Mouse (Mus musculus) heart, postnatal 0 days (tissue): Measurements from ENCODE around the gene 1700029P11Rik. TPM values are rescaled to one million over a fixed set of nuclear protein-coding genes. Genes with fewer than 3 reads are reported as not detected.
"Not testable (repeated sequence)": the region's sequence is repeated elsewhere in the genome, so short reads cannot be mapped to it uniquely, and the experiment has no call there.

ENCODE experiments used
- ATAC-seq: fragments of 200-750 bp; cut with Nextera tagmentation; 2 replicates; pipeline ENCODE4 v1.8.0; 2017; ENCODE audit warnings: low read depth, moderate number of reproducible peaks, moderate library complexity; ENCODE audit not compliant: insufficient read depth
- DNase-seq: peaks from one replicate; pipeline ENCODE4 v3.0.0-alpha.2; 2016; ENCODE audit warnings: low spot score
- H3K27ac ChIP-seq: fragments of 300-500 bp; sonication (generic); 2 replicates; pipeline ENCODE4 v1.5.1; 2014; ENCODE audit warnings: low read depth, mild to moderate bottlenecking
- H3K27me3 ChIP-seq: fragments of 300-500 bp; sonication (generic); 2 replicates; pipeline ENCODE4 v1.6.1; 2014; ENCODE audit warnings: low read length, mixed read lengths; ENCODE audit not compliant: control insufficient read depth, insufficient read depth
- H3K36me3 ChIP-seq: fragments of 300-500 bp; sonication (generic); replicated peaks from 2 replicates; pipeline ENCODE4 v1.6.1; 2014; ENCODE audit warnings: low read length, mixed read lengths; ENCODE audit not compliant: control insufficient read depth, insufficient read depth
- H3K4me1 ChIP-seq: fragments of 300-500 bp; sonication (generic); 2 replicates; pipeline ENCODE4 v1.6.1; 2014; ENCODE audit warnings: antibody characterized with exemption; ENCODE audit not compliant: control insufficient read depth, insufficient read depth
- H3K4me2 ChIP-seq: fragments of 300-500 bp; sonication (generic); 2 replicates; pipeline ENCODE4 v1.6.1; 2014; ENCODE audit warnings: low read depth, mild to moderate bottlenecking, low read length, moderate library complexity
- H3K4me3 ChIP-seq: fragments of 300-500 bp; sonication (generic); 2 replicates; pipeline ENCODE4 v1.5.1; 2014; ENCODE audit warnings: low read depth, low read length
- H3K9ac ChIP-seq: fragments of 300-500 bp; sonication (generic); replicated peaks from 2 replicates; pipeline ENCODE4 v1.6.1; 2014; ENCODE audit warnings: low read depth, low read length, mixed read lengths
- H3K9me3 ChIP-seq: fragments of 300-500 bp; sonication (generic); replicated peaks from 2 replicates; pipeline ENCODE4 v1.6.1; 2016; ENCODE audit warnings: low read length; ENCODE audit not compliant: control insufficient read depth
- CTCF ChIP-seq: IDR thresholded peaks from 2 replicates; pipeline ENCODE4 v1.5.1; 2016; ENCODE audit warnings: antibody characterized with exemption, control low read depth, low read depth
- EP300 ChIP-seq: IDR thresholded peaks from 2 replicates; pipeline ENCODE4 v1.6.1; 2016; ENCODE audit warnings: antibody characterized with exemption, low read depth
- WGBS: fragments of 180-500 bp; shearing (Covaris S2); extraction: QIAGEN DNeasy Blood & Tissue Kit; methylation state at CpG from one replicate; pipeline ENCODE4 v1.1.7; 2014; 5-methylcytosine and 5-hydroxymethylcytosine counted together
- polyA plus RNA-seq: library from polyadenylated mRNA; unstranded; fragments of >200 nt; fragmentation: Nextera tagmentation; extraction: Ambion mirVana; gene quantifications from 2 replicates; pipeline ENCODE4 v1.2.1, GENCODE M21; 2015
- total RNA-seq: library from RNA; depleted of rRNA; stranded (reverse); fragments of >200 nt; gene quantifications from 2 replicates; pipeline ENCODE4 v1.2.3, GENCODE M21; 2014; ENCODE audit warnings: low replicate concordance

Gene 1700029P11Rik
- total and polyA plus RNA-seq, 2 experiments from 2014 or later: not detected

DNA sequence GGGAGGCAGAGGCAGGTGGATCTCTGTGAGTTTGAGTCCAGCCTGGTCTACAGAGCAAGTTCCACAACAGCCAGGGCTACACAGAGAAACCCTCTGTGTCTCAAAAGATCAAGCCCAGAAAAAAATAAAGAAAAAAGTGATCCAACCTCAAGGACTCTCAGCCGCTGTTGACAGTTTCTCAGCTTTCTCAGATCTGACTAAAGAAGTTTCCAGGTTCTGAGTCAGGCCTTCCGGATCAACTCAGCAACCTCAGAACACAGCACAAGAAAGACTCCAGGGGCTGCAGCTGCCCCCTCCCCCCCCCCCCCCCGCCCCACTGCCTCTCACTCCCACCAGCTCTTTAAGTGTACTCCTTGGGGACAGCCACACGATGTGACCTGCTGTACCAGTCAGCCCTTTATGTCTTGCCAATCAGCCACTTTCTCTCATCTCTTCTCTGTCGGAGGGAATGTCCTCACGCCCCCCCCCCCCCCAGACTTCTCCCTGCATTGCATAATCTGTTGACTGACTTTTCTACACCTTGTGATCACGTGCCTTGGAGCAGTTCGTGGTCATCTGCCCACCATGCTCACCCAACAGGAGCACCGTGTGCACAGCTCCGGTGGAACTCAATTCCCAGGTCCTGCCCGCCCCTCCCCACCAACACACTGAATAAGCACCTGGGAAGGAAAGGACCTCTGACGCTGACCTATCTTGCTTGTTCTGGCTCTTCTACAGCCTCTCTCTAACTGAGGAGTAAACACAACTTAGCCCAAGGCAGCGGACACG, 14.1 kb upstream of the 1700029P11Rik start:
- H3K4me1 ChIP-seq: no peaks in the 10 kb centered on the region
- WGBS: 73% methylated on average over 11 of the region's 14 CpGs
- TF ChIP-seq CTCF: no peak
- TF ChIP-seq EP300: no peak
- no peak overlapping the region for H3K4me2 ChIP-seq
- H3K36me3 ChIP-seq: no peaks in the 10 kb centered on the region
- DNase-seq: no peak
- no peak overlapping the region for H3K27ac ChIP-seq
- no peaks in the 10 kb centered on the region for H3K27me3 ChIP-seq
- H3K9ac ChIP-seq: no peak overlapping the region
- no peaks in the 10 kb centered on the region for H3K9me3 ChIP-seq
- no peak for ATAC-seq
- H3K4me3 ChIP-seq: no peak overlapping the region

DNA sequence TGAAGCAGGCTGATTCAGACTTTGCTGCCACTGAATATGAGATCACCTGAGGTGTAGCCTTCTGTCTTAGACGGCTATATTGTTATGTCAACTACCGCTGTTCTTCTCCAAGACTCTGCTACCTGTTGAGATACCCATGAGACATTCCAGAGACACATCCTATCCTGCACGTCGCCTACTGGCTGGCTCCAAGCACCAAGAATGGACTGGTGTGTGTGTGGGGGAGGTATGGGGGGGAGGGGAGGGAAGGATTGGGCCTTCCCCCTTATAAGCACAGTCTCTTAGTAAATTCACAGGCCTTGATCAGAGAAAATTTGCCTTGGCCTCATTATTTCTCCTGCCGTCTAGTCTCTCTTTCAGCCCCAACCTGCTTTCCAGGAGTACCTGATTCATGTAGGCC, 12.5 kb upstream of the 1700029P11Rik start:
- no peaks in the 10 kb centered on the region for H3K36me3 ChIP-seq
- H3K27ac ChIP-seq: no peak overlapping the region
- H3K9me3 ChIP-seq: 0 out of 2 replicates have a peak, but pooled peaks cover 3% of the 10 kb centered on the region
- H3K4me3 ChIP-seq: no peak overlapping the region
- H3K9ac ChIP-seq: no peak overlapping the region
- no peak for TF ChIP-seq CTCF
- ATAC-seq: no peak
- H3K27me3 ChIP-seq: no peaks in the 10 kb centered on the region
- no peaks in the 10 kb centered on the region for H3K4me1 ChIP-seq
- DNase-seq: no peak
- 73% methylated on average over 5 of the region's 5 CpGs for WGBS
- no peak overlapping the region for H3K4me2 ChIP-seq

GRCm38 (mm10) chr15:81968447-81968846, 11.9 kb upstream of the 1700029P11Rik start:
- Histone ChIP-seq H3K4me3 (no peak overlapping the region), H3K27ac (no peak overlapping the region), H3K36me3 (no peaks in the 10 kb centered on the region), H3K4me1 (no peaks in the 10 kb centered on the region), H3K9me3 (0 out of 2 replicates have a peak, but pooled peaks cover 3% of the 10 kb centered on the region), H3K9ac (no peak overlapping the region), H3K27me3 (no peaks in the 10 kb centered on the region), H3K4me2 (no peak overlapping the region)
- DNase-seq (no peak), ATAC-seq (no peak)
- WGBS: 57% methylated on average over 2 of the region's 2 CpGs
- TF ChIP-seq EP300 (no peak), CTCF (no peak)

DNA sequence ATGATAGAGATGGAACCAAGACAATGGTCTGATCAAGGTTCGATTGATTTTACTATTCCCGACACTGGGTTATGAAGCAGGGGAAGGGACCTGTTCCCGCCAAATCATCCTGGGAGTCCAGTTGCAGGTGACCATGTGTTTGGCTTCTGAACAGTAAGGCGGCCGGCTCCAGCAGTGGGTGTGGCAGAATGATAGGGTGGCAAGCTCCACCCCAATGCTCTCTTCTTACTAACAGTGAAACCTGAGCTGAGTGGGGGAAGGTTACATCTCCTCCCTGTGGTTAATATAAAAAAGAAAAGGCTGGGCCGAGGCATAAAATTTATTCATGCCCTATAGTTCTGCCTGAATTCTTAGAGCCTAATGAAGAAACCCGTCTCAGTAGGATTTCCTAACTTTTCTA, 11.2 kb upstream of the 1700029P11Rik start:
- no peak for TF ChIP-seq CTCF
- TF ChIP-seq EP300: no peak
- DNase-seq (no peak), ATAC-seq (no peak)
- Histone ChIP-seq H3K9me3 (0 out of 2 replicates have a peak, but pooled peaks cover 3% of the 10 kb centered on the region), H3K4me2 (no peak overlapping the region), H3K4me1 (no peaks in the 10 kb centered on the region), H3K27ac (no peak overlapping the region), H3K4me3 (no peak overlapping the region), H3K36me3 (no peaks in the 10 kb centered on the region), H3K27me3 (no peaks in the 10 kb centered on the region), H3K9ac (no peak overlapping the region)
- 62% methylated on average over 7 of the region's 7 CpGs for WGBS

DNA sequence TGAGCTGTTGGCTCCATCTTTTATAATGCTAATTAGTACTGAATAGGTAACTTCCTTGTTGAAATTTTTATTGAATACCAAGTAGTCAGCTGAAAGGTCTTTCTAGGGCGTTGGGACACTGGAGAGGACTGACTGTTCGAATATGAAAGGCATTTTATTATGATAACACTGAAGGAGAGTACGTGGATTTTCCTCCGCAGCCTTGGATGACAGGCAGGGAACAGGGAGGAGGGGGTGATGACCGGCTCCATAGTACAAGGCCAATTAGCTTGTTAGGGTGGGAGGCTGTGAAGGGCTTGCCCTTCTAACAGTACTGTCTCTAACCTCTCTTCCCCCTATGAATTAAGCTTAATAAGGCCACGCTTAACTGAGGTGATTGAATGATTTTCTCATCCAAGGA, 10.7 kb upstream of the 1700029P11Rik start:
- H3K27ac ChIP-seq, H3K9ac ChIP-seq, H3K27me3 ChIP-seq, H3K4me1 ChIP-seq, H3K36me3 ChIP-seq, H3K9me3 ChIP-seq, H3K4me3 ChIP-seq, ATAC-seq, H3K4me2 ChIP-seq, DNase-seq: not testable (repeated sequence)
- 57% methylated on average over 6 of the region's 6 CpGs for WGBS

- not testable (repeated sequence) for H3K36me3 ChIP-seq, DNase-seq, H3K27me3 ChIP-seq, H3K4me2 ChIP-seq, H3K9me3 ChIP-seq, H3K4me3 ChIP-seq, H3K4me1 ChIP-seq, H3K9ac ChIP-seq, H3K27ac ChIP-seq, ATAC-seq
- 83% methylated on average over 4 of the region's 4 CpGs for WGBS
These were observed 9.8 kb upstream of the 1700029P11Rik start for GRCm38 (mm10) chr15:81970498-81970897.

GRCm38 (mm10) chr15:81975156-81975555, 5.2 kb upstream of the 1700029P11Rik start:
- H3K4me2 ChIP-seq, H3K27me3 ChIP-seq, H3K27ac ChIP-seq, H3K9ac ChIP-seq, H3K36me3 ChIP-seq, H3K4me1 ChIP-seq, ATAC-seq, H3K9me3 ChIP-seq, H3K4me3 ChIP-seq, DNase-seq: not testable (repeated sequence)
- WGBS: 88% methylated on average over 8 of the region's 8 CpGs
